Mouse (Mus musculus): ENCODE measurements at regions not wholly inside any gene's neighbourhood (a gene's known extent, or its start where the extent isn't known, plus 50 kb on each side); places are given as distances from the start of the nearest gene placed in this dataset.

- no peak for DNase-seq (ENCODE audit: low spot score in 2 of 2)
Measured at GRCm38 (mm10) chr5:91456924-91457323, 54.1 kb upstream of the Btc start.

- DNase-seq (ENCODE audit: low spot score in 2 of 2): peak; percentile 11 to 20
Measured at GRCm38 (mm10) chr5:91464876-91465508, 52.4 kb upstream of the Parm1 start.
